Comparison of ENCODE assay signal across 22 mouse cellular contexts in the genomic region with DNA sequence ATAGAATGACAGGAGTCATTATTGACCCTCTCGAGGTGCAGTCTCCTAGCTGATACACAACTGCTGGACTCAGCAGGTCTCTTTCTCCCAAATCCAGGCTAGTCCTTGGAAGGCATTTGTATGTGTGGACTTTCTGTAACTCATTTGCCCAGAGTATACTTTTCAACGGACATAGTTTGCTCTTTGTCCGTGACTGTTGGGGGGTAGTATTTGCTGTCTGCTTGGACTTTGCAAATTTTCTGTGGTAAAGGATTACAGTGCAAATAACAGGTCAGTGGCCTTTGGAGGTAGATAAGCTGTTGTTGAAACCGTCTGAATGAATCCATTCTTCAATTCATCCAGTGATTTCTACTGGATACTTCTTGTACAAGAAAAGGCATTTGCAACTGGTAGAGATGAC. TPM values are rescaled to one million over a fixed set of nuclear protein-coding genes. Genes with fewer than 3 reads are reported as not detected.
DNase-seq lines count a peak whose midpoint lies in the region; ATAC-seq and TF ChIP-seq lines count a peak whose summit lies in the region.
"Had no signal": no experiment of that assay in that cellular context is flagged by ENCODE, and none has a peak within 500 bp of the region (broad histone marks: within the 10 kb centered on the region; RNA-seq: fewer than 3 reads in every experiment).

No protein-coding gene starts in this region.

- DNase-seq in liver, adult 2 months (ENCODE audit: extremely low read depth, low read depth, low spot score): peak; percentile 98
- no peak for DNase-seq in liver
- no peak for DNase-seq in left cerebral cortex, adult 18-20 months (ENCODE audit: low spot score in 2 of 2)
- DNase-seq in layer of hippocampus, postnatal 14 days (ENCODE audit: low spot score in 2 of 2): no peak
- DNase-seq: adrenal gland, adult 8-10 months; adrenal gland, postnatal 36 days; B cell, adult 2 months; cerebellum, adult 2 months; cerebellum, postnatal 10 days; gastrocnemius, postnatal 36 days; heart, adult 11 months; heart, postnatal 36 days had no signal

- no peak overlapping the region for H3K4me3 ChIP-seq in intestine, embryonic 15.5 days (replicated peaks)
- H3K4me3 ChIP-seq in intestine, embryonic 16.5 days (ENCODE audit: low read length): no peak overlapping the region
- H3K4me3 ChIP-seq in liver, adult 2 months (ENCODE audit: insufficient read depth, low read depth, low read length): no peak overlapping the region
- H3K4me3 ChIP-seq in liver, embryonic 15.5 days (replicated peaks): no peak overlapping the region
- H3K4me3 ChIP-seq in stomach, embryonic 16.5 days (replicated peaks; ENCODE audit: low read length): no peak overlapping the region
- H3K4me3 ChIP-seq: embryonic facial prominence, embryonic 10.5 days; heart, embryonic 13.5 days had no signal

- no peaks in the 10 kb centered on the region for H3K4me1 ChIP-seq in intestine, embryonic 15.5 days (replicated peaks)
- no peaks in the 10 kb centered on the region for H3K4me1 ChIP-seq in intestine, embryonic 16.5 days (ENCODE audit: control insufficient read depth, insufficient read depth, low read length)
- H3K4me1 ChIP-seq in liver, adult 2 months (ENCODE audit: control insufficient read depth, insufficient read depth, low read length): peaks cover 11% of the 10 kb centered on the region
- H3K4me1 ChIP-seq in liver, embryonic 15.5 days (replicated peaks): peaks cover 7% of the 10 kb centered on the region
- 0 out of 2 replicates have a peak, but pooled peaks cover 3% of the 10 kb centered on the region for H3K4me1 ChIP-seq in stomach, embryonic 16.5 days (ENCODE audit: control insufficient read depth, insufficient read depth, low read length)
- H3K4me1 ChIP-seq: embryonic facial prominence, embryonic 10.5 days; heart, embryonic 13.5 days had no signal

- H3K4me2 ChIP-seq in intestine, embryonic 15.5 days (replicated peaks): no peak overlapping the region
- no peak overlapping the region for H3K4me2 ChIP-seq in intestine, embryonic 16.5 days (ENCODE audit: low read depth, low read length)
- H3K4me2 ChIP-seq in liver, embryonic 15.5 days: no peak overlapping the region
- H3K4me2 ChIP-seq in stomach, embryonic 16.5 days (ENCODE audit: low read depth, low read length): no peak overlapping the region
- H3K4me2 ChIP-seq: heart, embryonic 13.5 days had no signal

- no peak overlapping the region for H3K9ac ChIP-seq in intestine, embryonic 15.5 days
- H3K9ac ChIP-seq in intestine, embryonic 16.5 days (ENCODE audit: low read depth, low read length): no peak overlapping the region
- peak overlapping the region; percentile 53; the same call in 1 of the 2 replicates for H3K9ac ChIP-seq in liver, adult 2 months (ENCODE audit: low read depth, low read length)
- no peak overlapping the region for H3K9ac ChIP-seq in liver, embryonic 15.5 days
- no peak overlapping the region for H3K9ac ChIP-seq in stomach, embryonic 16.5 days (ENCODE audit: low read length)
- H3K9ac ChIP-seq: heart, embryonic 13.5 days had no signal

- no peaks in the 10 kb centered on the region for H3K9me3 ChIP-seq in intestine, embryonic 15.5 days
- no peaks in the 10 kb centered on the region for H3K9me3 ChIP-seq in intestine, embryonic 16.5 days (ENCODE audit: control insufficient read depth, low read length)
- H3K9me3 ChIP-seq in liver, embryonic 15.5 days (replicated peaks): no peaks in the 10 kb centered on the region
- no peaks in the 10 kb centered on the region for H3K9me3 ChIP-seq in stomach, embryonic 16.5 days (replicated peaks; ENCODE audit: control insufficient read depth, low read length)
- H3K9me3 ChIP-seq: embryonic facial prominence, embryonic 10.5 days; G1E; heart, embryonic 13.5 days had no signal

- H3K79me2 ChIP-seq in liver, adult 2 months (ENCODE audit: control insufficient read depth, insufficient read depth, low read length): no peaks in the 10 kb centered on the region

- no peak overlapping the region for H3K27ac ChIP-seq in intestine, embryonic 15.5 days
- no peak overlapping the region for H3K27ac ChIP-seq in intestine, embryonic 16.5 days (ENCODE audit: low read length)
- peak overlapping the region; percentile 97 for H3K27ac ChIP-seq in liver, adult 2 months (replicated peaks; ENCODE audit: insufficient read depth, low read depth, low read length)
- peak overlapping the region; percentile 75 for H3K27ac ChIP-seq in liver, embryonic 15.5 days (replicated peaks)
- H3K27ac ChIP-seq in stomach, embryonic 16.5 days (ENCODE audit: low read length): no peak overlapping the region
- H3K27ac ChIP-seq: embryonic facial prominence, embryonic 10.5 days; heart, embryonic 13.5 days had no signal

- no peaks in the 10 kb centered on the region for H3K36me3 ChIP-seq in intestine, embryonic 15.5 days
- no peaks in the 10 kb centered on the region for H3K36me3 ChIP-seq in intestine, embryonic 16.5 days (ENCODE audit: control insufficient read depth, insufficient read depth, low read length)
- H3K36me3 ChIP-seq in liver, adult 2 months (ENCODE audit: control insufficient read depth, insufficient read depth, low read length): no peaks in the 10 kb centered on the region
- H3K36me3 ChIP-seq in liver, embryonic 15.5 days (replicated peaks): no peaks in the 10 kb centered on the region
- no peaks in the 10 kb centered on the region for H3K36me3 ChIP-seq in stomach, embryonic 16.5 days (ENCODE audit: control insufficient read depth, insufficient read depth, low read length)
- H3K36me3 ChIP-seq: embryonic facial prominence, embryonic 10.5 days; G1E; heart, embryonic 13.5 days had no signal

- peak; percentile 34; the same call in 1 of the 2 replicates for ATAC-seq in intestine, embryonic 15.5 days
- no peak for ATAC-seq in intestine, embryonic 16.5 days
- ATAC-seq in liver, embryonic 15.5 days (ENCODE audit: insufficient read depth): peak; percentile 75
- 0 out of 2 replicates have a peak, but pooled peaks have one; percentile 29 for ATAC-seq in stomach, embryonic 16.5 days (ENCODE audit: insufficient read depth, low FRiP score)
- ATAC-seq: CD4-positive, CD25-positive, alpha-beta regulatory T cell, adult 4 months; forebrain, embryonic 14.5 days had no signal

- WGBS in intestine, embryonic 15.5 days: 57% methylated on average over 4 of the region's 4 CpGs
- WGBS in intestine, embryonic 16.5 days: 54% methylated on average over 4 of the region's 4 CpGs
- WGBS in liver, adult 2 months: 29% methylated on average over 4 of the region's 4 CpGs
- 46% methylated on average over 4 of the region's 4 CpGs for WGBS in liver, embryonic 15.5 days (ENCODE audit: insufficient replicate concordance)
- WGBS in stomach, embryonic 16.5 days: 43% methylated on average over 4 of the region's 4 CpGs

- no peak for TF ChIP-seq POLR2A in liver, adult 2 months (IDR thresholded peaks at IDR 0.05; ENCODE audit: extremely low read depth, insufficient read depth, low read length)

- no peaks in the 10 kb centered on the region for H3K27me3 ChIP-seq in intestine, embryonic 15.5 days (replicated peaks)
- no peaks in the 10 kb centered on the region for H3K27me3 ChIP-seq in intestine, embryonic 16.5 days (replicated peaks; ENCODE audit: control insufficient read depth, insufficient read depth, low read length)
- H3K27me3 ChIP-seq in liver, adult 2 months (ENCODE audit: control insufficient read depth, insufficient read depth, low read length): no peaks in the 10 kb centered on the region
- no peaks in the 10 kb centered on the region for H3K27me3 ChIP-seq in liver, embryonic 15.5 days
- H3K27me3 ChIP-seq in stomach, embryonic 16.5 days (ENCODE audit: control insufficient read depth, insufficient read depth, low read length): no peaks in the 10 kb centered on the region
- H3K27me3 ChIP-seq: heart, embryonic 13.5 days had no signal

- no peak for TF ChIP-seq CTCF in liver, adult 2 months (IDR thresholded peaks at IDR 0.05; ENCODE audit: low read depth, low read length)

RNA-seq across cellular contexts. Expression of a gene that starts 21.5 kb away (rescaled TPM):
- polyA plus RNA-seq in intestine, embryonic 15.5 days (2015; fragmentation: Nextera tagmentation; extraction: Ambion mirVana): 51.4 and 80.7 TPM in 2 replicates
- 40.3 and 106 TPM in 2 replicates for polyA plus RNA-seq in intestine, embryonic 16.5 days (2015; fragmentation: Nextera tagmentation; extraction: Ambion mirVana)
- total RNA-seq in liver, adult 2 months (2014; rRNA removed): 64,755 and 74,209 TPM in 2 replicates
- polyA plus RNA-seq in liver, adult 2 months (2012; rRNA removed): 38,500 and 40,596 TPM in 2 replicates
- polyA plus RNA-seq in liver, embryonic 15.5 days (2015; fragmentation: Nextera tagmentation; extraction: Ambion mirVana): 4,949 and 6,319 TPM in 2 replicates
- polyA plus RNA-seq in stomach, embryonic 16.5 days (2015; fragmentation: Nextera tagmentation; extraction: Ambion mirVana): 188 and 224 TPM in 2 replicates
- not detected for total RNA-seq in left cerebral cortex, adult 18-20 months (2021)
- not detected for total RNA-seq in layer of hippocampus, postnatal 14 days (2021)
- total RNA-seq: G1E; heart, postnatal 36 days had no signal
- polyA plus RNA-seq: CD4-positive, CD25-positive, alpha-beta regulatory T cell, adult 4 months; embryonic facial prominence, embryonic 10.5 days; forebrain, embryonic 14.5 days; G1E had no signal

RNA-seq across cellular contexts. Expression of a gene that starts 51.4 kb away (rescaled TPM):
- 175 and 235 TPM in 2 replicates for polyA plus RNA-seq in intestine, embryonic 15.5 days (2015; fragmentation: Nextera tagmentation; extraction: Ambion mirVana)
- 221 and 328 TPM in 2 replicates for polyA plus RNA-seq in intestine, embryonic 16.5 days (2015; fragmentation: Nextera tagmentation; extraction: Ambion mirVana)
- 1.3 and 1.9 TPM in 2 replicates for total RNA-seq in liver, adult 2 months (2014; rRNA removed)
- polyA plus RNA-seq in liver, adult 2 months (2012; rRNA removed): 0.10 and 0.23 TPM in 2 replicates
- 11,398 and 12,524 TPM in 2 replicates for polyA plus RNA-seq in liver, embryonic 15.5 days (2015; fragmentation: Nextera tagmentation; extraction: Ambion mirVana)
- polyA plus RNA-seq in stomach, embryonic 16.5 days (2015; fragmentation: Nextera tagmentation; extraction: Ambion mirVana): 368 and 546 TPM in 2 replicates
- total RNA-seq in left cerebral cortex, adult 18-20 months (2021): not detected
- total RNA-seq in layer of hippocampus, postnatal 14 days (2021): not detected
- total RNA-seq: adrenal gland, adult 8-10 months; adrenal gland, postnatal 36 days; gastrocnemius, adult 8-10 months; gastrocnemius, postnatal 36 days; heart, postnatal 36 days had no signal
- polyA plus RNA-seq: forebrain, embryonic 14.5 days; G1E had no signal

Comparison
In these comparisons a context has a peak if more than half of its experiments do, and no peak if none do; other contexts are left out.
1. RNA of a gene that starts 51.4 kb away (polyA plus RNA-seq): 11,398 to 12,524 TPM in liver, embryonic 15.5 days, 368 to 546 TPM in stomach, embryonic 16.5 days, 221 to 328 TPM in intestine, embryonic 16.5 days and 175 to 235 TPM in intestine, embryonic 15.5 days; 0.10 to 0.23 TPM in liver, adult 2 months; every median in the first group is over 100 times any median in the second.
2. H3K27ac ChIP-seq: peak in liver, adult 2 months (single experiment) and liver, embryonic 15.5 days (single experiment); none in intestine, embryonic 15.5 days (single experiment), intestine, embryonic 16.5 days (single experiment) and stomach, embryonic 16.5 days (single experiment).
3. RNA of a gene that starts 21.5 kb away (polyA plus RNA-seq): 38,500 to 40,596 TPM in liver, adult 2 months and 4,949 to 6,319 TPM in liver, embryonic 15.5 days; 188 to 224 TPM in stomach, embryonic 16.5 days, 40.3 to 106 TPM in intestine, embryonic 16.5 days and 51.4 to 80.7 TPM in intestine, embryonic 15.5 days; every median in the first group is over 10 times any median in the second.